Mouse (Mus musculus): Measurements from ENCODE around the gene Cyren. TPM values are rescaled to one million over a fixed set of nuclear protein-coding genes. Genes with fewer than 3 reads are reported as not detected.

Gene Cyren
- polyA plus RNA-seq, 1 experiment from 2014 or later = 9.4 TPM

- no peak overlapping the region for H3K27ac ChIP-seq (ENCODE audit: low read length)
- no peaks in the 10 kb centered on the region for H3K9me3 ChIP-seq (ENCODE audit: control insufficient read depth, low read depth, low read length)
- no peak overlapping the region for H3K4me3 ChIP-seq (ENCODE audit: low read depth, low read length)
- no peaks in the 10 kb centered on the region for H3K27me3 ChIP-seq (ENCODE audit: control insufficient read depth, insufficient read depth, low read length)
- H3K4me2 ChIP-seq (replicated peaks; ENCODE audit: low read depth, low read length) = no peak overlapping the region
- no peak overlapping the region for H3K9ac ChIP-seq (replicated peaks; ENCODE audit: low read depth, low read length)
- no peak for ATAC-seq (ENCODE audit: insufficient number of reproducible peaks, insufficient read depth, low FRiP score, low read depth)
- WGBS = 86% methylated on average over 13 of the region's 13 CpGs
- H3K4me1 ChIP-seq (ENCODE audit: control insufficient read depth, insufficient read depth, low read length) = peaks cover 4% of the 10 kb centered on the region; the same call in 1 of the 2 replicates
- no peaks in the 10 kb centered on the region for H3K36me3 ChIP-seq (ENCODE audit: control insufficient read depth, insufficient read depth, low read length)
Measured at GRCm38 (mm10) chr6:34913341-34914040, 35.6 kb upstream of the Cyren start.

- Histone ChIP-seq H3K4me1 (ENCODE audit: control insufficient read depth, insufficient read depth, low read length) (peaks cover 4% of the 10 kb centered on the region; the same call in 1 of the 2 replicates), H3K36me3 (ENCODE audit: control insufficient read depth, insufficient read depth, low read length) (peaks cover 12% of the 10 kb centered on the region), H3K27ac (ENCODE audit: low read length) (peak within 1 kb of the TSS; percentile 71), H3K4me3 (ENCODE audit: low read depth, low read length) (peak within 1 kb of the TSS; percentile 68), H3K9ac (replicated peaks; ENCODE audit: low read depth, low read length) (peak within 1 kb of the TSS; percentile 42; the same call in 1 of the 2 replicates), H3K4me2 (replicated peaks; ENCODE audit: low read depth, low read length) (peak within 1 kb of the TSS; percentile 78), H3K9me3 (ENCODE audit: control insufficient read depth, low read depth, low read length) (no peaks in the 10 kb centered on the region), H3K27me3 (ENCODE audit: control insufficient read depth, insufficient read depth, low read length) (no peaks in the 10 kb centered on the region)
- WGBS = under 1% methylated on average over 64 of the region's 64 CpGs
- ATAC-seq (ENCODE audit: insufficient number of reproducible peaks, insufficient read depth, low FRiP score, low read depth) = peak; percentile 91
Measured at GRCm38 (mm10) chr6:34910371-34911219, 32.7 kb upstream of the Cyren start, which contains the start of gene Wdr91. TSS of gene Wdr91 (minus strand) at chr6:34910876.

GRCm38 (mm10) chr6:34909631-34910345 lies 31.9 kb upstream of the Cyren start:
- no peak for ATAC-seq (ENCODE audit: insufficient number of reproducible peaks, insufficient read depth, low FRiP score, low read depth)
- WGBS = 42% methylated on average over 8 of the region's 8 CpGs

GRCm38 (mm10) chr6:34907696-34908260 lies 29.9 kb upstream of the Cyren start:
- Histone ChIP-seq H3K9ac (replicated peaks; ENCODE audit: low read depth, low read length) (no peak overlapping the region), H3K4me3 (ENCODE audit: low read depth, low read length) (no peak overlapping the region), H3K27ac (ENCODE audit: low read length) (no peak overlapping the region), H3K36me3 (ENCODE audit: control insufficient read depth, insufficient read depth, low read length) (peaks cover 26% of the 10 kb centered on the region), H3K9me3 (ENCODE audit: control insufficient read depth, low read depth, low read length) (no peaks in the 10 kb centered on the region), H3K27me3 (ENCODE audit: control insufficient read depth, insufficient read depth, low read length) (no peaks in the 10 kb centered on the region), H3K4me2 (replicated peaks; ENCODE audit: low read depth, low read length) (no peak overlapping the region), H3K4me1 (ENCODE audit: control insufficient read depth, insufficient read depth, low read length) (peaks cover 4% of the 10 kb centered on the region; the same call in 1 of the 2 replicates)
- ATAC-seq (ENCODE audit: insufficient number of reproducible peaks, insufficient read depth, low FRiP score, low read depth) = no peak
- 81% methylated on average over 18 of the region's 18 CpGs for WGBS

More at GRCm38 (mm10) chr6:34909631-34910345, 31.9 kb upstream of the Cyren start:
- Histone ChIP-seq H3K9ac (replicated peaks; ENCODE audit: low read depth, low read length) (peak overlapping the region; percentile 42; the same call in 1 of the 2 replicates), H3K36me3 (ENCODE audit: control insufficient read depth, insufficient read depth, low read length) (peaks cover 19% of the 10 kb centered on the region), H3K4me2 (replicated peaks; ENCODE audit: low read depth, low read length) (peak overlapping the region; percentile 78), H3K9me3 (ENCODE audit: control insufficient read depth, low read depth, low read length) (no peaks in the 10 kb centered on the region), H3K27ac (ENCODE audit: low read length) (no peak overlapping the region), H3K4me3 (ENCODE audit: low read depth, low read length) (peak overlapping the region; percentile 68), H3K27me3 (ENCODE audit: control insufficient read depth, insufficient read depth, low read length) (no peaks in the 10 kb centered on the region), H3K4me1 (ENCODE audit: control insufficient read depth, insufficient read depth, low read length) (peaks cover 4% of the 10 kb centered on the region; the same call in 1 of the 2 replicates)

- Histone ChIP-seq H3K27me3 (ENCODE audit: control insufficient read depth, insufficient read depth, low read length) (no peaks in the 10 kb centered on the region), H3K27ac (ENCODE audit: low read length) (no peak overlapping the region), H3K36me3 (ENCODE audit: control insufficient read depth, insufficient read depth, low read length) (peaks cover 27% of the 10 kb centered on the region), H3K4me1 (ENCODE audit: control insufficient read depth, insufficient read depth, low read length) (peaks cover 4% of the 10 kb centered on the region; the same call in 1 of the 2 replicates), H3K4me3 (ENCODE audit: low read depth, low read length) (no peak overlapping the region), H3K4me2 (replicated peaks; ENCODE audit: low read depth, low read length) (no peak overlapping the region), H3K9me3 (ENCODE audit: control insufficient read depth, low read depth, low read length) (no peaks in the 10 kb centered on the region), H3K9ac (replicated peaks; ENCODE audit: low read depth, low read length) (no peak overlapping the region)
- whole genome bisulfite sequencing = 66% methylated on average over 2 of the region's 2 CpGs
- no peak for ATAC-seq (ENCODE audit: insufficient number of reproducible peaks, insufficient read depth, low FRiP score, low read depth)
Measured at GRCm38 (mm10) chr6:34907121-34907614, 29.3 kb upstream of the Cyren start.

GRCm38 (mm10) chr6:34906661-34907060 lies 28.8 kb upstream of the Cyren start:
- Histone ChIP-seq H3K4me3 (ENCODE audit: low read depth, low read length) (no peak overlapping the region), H3K9ac (replicated peaks; ENCODE audit: low read depth, low read length) (no peak overlapping the region), H3K27ac (ENCODE audit: low read length) (no peak overlapping the region), H3K4me1 (ENCODE audit: control insufficient read depth, insufficient read depth, low read length) (peaks cover 4% of the 10 kb centered on the region; the same call in 1 of the 2 replicates), H3K4me2 (replicated peaks; ENCODE audit: low read depth, low read length) (no peak overlapping the region), H3K9me3 (ENCODE audit: control insufficient read depth, low read depth, low read length) (no peaks in the 10 kb centered on the region), H3K36me3 (ENCODE audit: control insufficient read depth, insufficient read depth, low read length) (peaks cover 30% of the 10 kb centered on the region), H3K27me3 (ENCODE audit: control insufficient read depth, insufficient read depth, low read length) (no peaks in the 10 kb centered on the region)
- WGBS = 95% methylated on average over 4 of the region's 4 CpGs
- ATAC-seq (ENCODE audit: insufficient number of reproducible peaks, insufficient read depth, low FRiP score, low read depth) = no peak

GRCm38 (mm10) chr6:34906125-34906524 lies 28.3 kb upstream of the Cyren start:
- Histone ChIP-seq H3K36me3 (ENCODE audit: control insufficient read depth, insufficient read depth, low read length) (peaks cover 32% of the 10 kb centered on the region), H3K4me1 (ENCODE audit: control insufficient read depth, insufficient read depth, low read length) (peaks cover 4% of the 10 kb centered on the region; the same call in 1 of the 2 replicates), H3K4me3 (ENCODE audit: low read depth, low read length) (no peak overlapping the region), H3K27ac (ENCODE audit: low read length) (no peak overlapping the region), H3K27me3 (ENCODE audit: control insufficient read depth, insufficient read depth, low read length) (no peaks in the 10 kb centered on the region), H3K9me3 (ENCODE audit: control insufficient read depth, low read depth, low read length) (no peaks in the 10 kb centered on the region), H3K4me2 (replicated peaks; ENCODE audit: low read depth, low read length) (no peak overlapping the region), H3K9ac (replicated peaks; ENCODE audit: low read depth, low read length) (no peak overlapping the region)
- 74% methylated on average over 2 of the region's 2 CpGs for WGBS
- no peak for ATAC-seq (ENCODE audit: insufficient number of reproducible peaks, insufficient read depth, low FRiP score, low read depth)
